ENCODE assay signal across 8 mouse cellular contexts in genomic region chr4:156234021-156234501, GRCm38 (mm10). TPM values are rescaled to one million over a fixed set of nuclear protein-coding genes. Genes with fewer than 3 reads are reported as not detected.
A peak's percentile ranks its signal among the peaks of the same experiment; 100 is the strongest.
DNase-seq lines count a peak whose midpoint lies in the region; ATAC-seq and TF ChIP-seq lines count a peak whose summit lies in the region.

No protein-coding gene starts in this region.

- peaks cover 32% of the 10 kb centered on the region for H3K36me3 ChIP-seq in C2C12 (ENCODE audit: control insufficient read depth, insufficient read depth)
- H3K36me3 ChIP-seq in embryonic facial prominence, embryonic 14.5 days (ENCODE audit: control insufficient read depth, insufficient read depth, low read length) = peaks cover 59% of the 10 kb centered on the region
- peaks cover 40% of the 10 kb centered on the region for H3K36me3 ChIP-seq in intestine, embryonic 15.5 days
- peaks cover 42% of the 10 kb centered on the region for H3K36me3 ChIP-seq in midbrain, embryonic 16.5 days (ENCODE audit: control insufficient read depth, insufficient read depth, low read length)

- peak overlapping the region; percentile 93 for H3K4me2 ChIP-seq in embryonic facial prominence, embryonic 14.5 days (ENCODE audit: low read depth, low read length)
- H3K4me2 ChIP-seq in intestine, embryonic 15.5 days (replicated peaks) = peak overlapping the region; percentile 93
- H3K4me2 ChIP-seq in midbrain, embryonic 16.5 days (ENCODE audit: low read length) = peak overlapping the region; percentile 97

- peak; percentile 13; the same call in 1 of the 2 replicates for ATAC-seq in embryonic facial prominence, embryonic 14.5 days (ENCODE audit: low read depth)
- ATAC-seq in intestine, embryonic 15.5 days = peak; percentile 7; the same call in 1 of the 2 replicates
- ATAC-seq in midbrain, embryonic 16.5 days = no peak; the same call in 1 of the 2 replicates

- TF ChIP-seq CTCF in C2C12 (IDR thresholded peaks at IDR 0.05; ENCODE audit: control insufficient read depth, insufficient read depth, insufficient read length) = no peak

- peaks cover 4% of the 10 kb centered on the region; the same call in 1 of the 2 replicates for H3K4me1 ChIP-seq in embryonic facial prominence, embryonic 14.5 days (ENCODE audit: control insufficient read depth, insufficient read depth, low read length)
- H3K4me1 ChIP-seq in intestine, embryonic 15.5 days (replicated peaks) = peaks cover 18% of the 10 kb centered on the region
- H3K4me1 ChIP-seq in midbrain, embryonic 16.5 days (ENCODE audit: control insufficient read depth, insufficient read depth, low read length) = peaks cover 11% of the 10 kb centered on the region

- H3K27me3 ChIP-seq in C2C12 (ENCODE audit: control insufficient read depth, insufficient read depth, insufficient read length) = no peaks in the 10 kb centered on the region
- no peaks in the 10 kb centered on the region for H3K27me3 ChIP-seq in embryonic facial prominence, embryonic 14.5 days (replicated peaks; ENCODE audit: control insufficient read depth, insufficient read depth, low read length)
- H3K27me3 ChIP-seq in intestine, embryonic 15.5 days (replicated peaks) = no peaks in the 10 kb centered on the region
- no peaks in the 10 kb centered on the region for H3K27me3 ChIP-seq in midbrain, embryonic 16.5 days (ENCODE audit: control insufficient read depth, insufficient read depth, low read depth, low read length)

- H3K9me3 ChIP-seq in embryonic facial prominence, embryonic 14.5 days (ENCODE audit: control insufficient read depth, low read length) = no peaks in the 10 kb centered on the region
- no peaks in the 10 kb centered on the region for H3K9me3 ChIP-seq in intestine, embryonic 15.5 days
- no peaks in the 10 kb centered on the region for H3K9me3 ChIP-seq in midbrain, embryonic 16.5 days (replicated peaks; ENCODE audit: control insufficient read depth, low read length, poor library complexity, severe bottlenecking)

- 3% methylated on average over 17 of the region's 17 CpGs for WGBS in embryonic facial prominence, embryonic 14.5 days
- WGBS in intestine, embryonic 15.5 days = 4% methylated on average over 17 of the region's 17 CpGs
- WGBS in midbrain, embryonic 16.5 days = 2% methylated on average over 17 of the region's 17 CpGs

- peaks cover 22% of the 10 kb centered on the region for H3K79me3 ChIP-seq in C2C12 (ENCODE audit: low read depth)

- peak overlapping the region; percentile 58 for H3ac ChIP-seq in C2C12 (ENCODE audit: control insufficient read depth, insufficient read length, low read depth)

- peaks cover 41% of the 10 kb centered on the region for H3K79me2 ChIP-seq in C2C12 (ENCODE audit: control insufficient read depth, insufficient read depth)

- peak; percentile 50 for DNase-seq in adrenal gland, postnatal 10 days
- DNase-seq in adrenal gland, adult 8-10 months = no peak
- DNase-seq in embryonic facial prominence, embryonic 14.5 days (ENCODE audit: low spot score) = no peak
- DNase-seq in layer of hippocampus, adult 18-20 months (ENCODE audit: low spot score in 2 of 2) = no peak
- no peak for DNase-seq in spleen, postnatal 36 days (ENCODE audit: low spot score in 2 of 2)

- H3K4me3 ChIP-seq in C2C12 (ENCODE audit: insufficient read depth, poor library complexity, severe bottlenecking) = peak overlapping the region; percentile 44
- H3K4me3 ChIP-seq in embryonic facial prominence, embryonic 14.5 days (ENCODE audit: low read depth, low read length) = peak overlapping the region; percentile 91
- H3K4me3 ChIP-seq in intestine, embryonic 15.5 days (replicated peaks) = peak overlapping the region; percentile 61
- H3K4me3 ChIP-seq in midbrain, embryonic 16.5 days (ENCODE audit: low read depth, low read length) = peak overlapping the region; percentile 84

- H3K9ac ChIP-seq in embryonic facial prominence, embryonic 14.5 days (ENCODE audit: low read depth, low read length) = peak overlapping the region; percentile 79
- H3K9ac ChIP-seq in intestine, embryonic 15.5 days = peak overlapping the region; percentile 72
- H3K9ac ChIP-seq in midbrain, embryonic 16.5 days (ENCODE audit: low read depth, low read length) = peak overlapping the region; percentile 81

- H3K27ac ChIP-seq in embryonic facial prominence, embryonic 14.5 days (replicated peaks; ENCODE audit: low read depth, low read length) = peak overlapping the region; percentile 28; the same call in 1 of the 2 replicates
- peak overlapping the region; percentile 10; the same call in 1 of the 2 replicates for H3K27ac ChIP-seq in intestine, embryonic 15.5 days
- peak overlapping the region; percentile 91 for H3K27ac ChIP-seq in midbrain, embryonic 16.5 days (ENCODE audit: low read length)

TF ChIP-seq in C2C12, 6 proteins besides CTCF, POLR2A, EP300 and RAD21:
- peak; percentile 45 for TF ChIP-seq USF1 (IDR thresholded peaks at IDR 0.05; ENCODE audit: low read depth)
- TF ChIP-seq MYOG (IDR thresholded peaks at IDR 0.05; ENCODE audit: control insufficient read depth, extremely low read depth, insufficient read length) = no peak

RNA-seq across cellular contexts. Expression of gene Plekhn1, which starts 0.6 kb away (rescaled TPM):
- total RNA-seq in adrenal gland, postnatal 10 days (2021) = 10 to 100 TPM; 13.3 to 20.3 TPM
- total RNA-seq in adrenal gland, adult 8-10 months (2022) = 10 to 100 TPM; 23.8 to 44.1 (median 32.9) TPM
- polyA plus RNA-seq in C2C12 (2012; fragmentation: generic; extraction: Trizol) = 7.5 TPM
- 23.9 and 25.8 TPM in 2 replicates for polyA plus RNA-seq in embryonic facial prominence, embryonic 14.5 days (2014; fragmentation: Nextera tagmentation; extraction: Ambion mirVana)
- 12.6 and 14.8 TPM in 2 replicates for polyA plus RNA-seq in intestine, embryonic 15.5 days (2015; fragmentation: Nextera tagmentation; extraction: Ambion mirVana)
- 26.8 and 26.9 TPM in 2 replicates for polyA plus RNA-seq in midbrain, embryonic 16.5 days (2015; fragmentation: Nextera tagmentation; extraction: Ambion mirVana)
- 10 to 100 TPM; 37.5 to 38.8 TPM for total RNA-seq in layer of hippocampus, adult 18-20 months (2021)

RNA-seq across cellular contexts. Expression of gene Noc2l, which starts 1.7 kb away (rescaled TPM):
- 10 to 100 TPM; 39.4 to 41.0 TPM for total RNA-seq in adrenal gland, postnatal 10 days (2021)
- total RNA-seq in adrenal gland, adult 8-10 months (2022) = 10 to 100 TPM; 32.8 to 41.8 (median 39.8) TPM
- polyA plus RNA-seq in C2C12 (2012; fragmentation: generic; extraction: Trizol) = 106 TPM
- 56.5 and 59.5 TPM in 2 replicates for polyA plus RNA-seq in embryonic facial prominence, embryonic 14.5 days (2014; fragmentation: Nextera tagmentation; extraction: Ambion mirVana)
- 86.5 and 87.8 TPM in 2 replicates for polyA plus RNA-seq in intestine, embryonic 15.5 days (2015; fragmentation: Nextera tagmentation; extraction: Ambion mirVana)
- 48.6 and 50.9 TPM in 2 replicates for polyA plus RNA-seq in midbrain, embryonic 16.5 days (2015; fragmentation: Nextera tagmentation; extraction: Ambion mirVana)
- 10 to 100 TPM; 69.5 to 71.7 TPM for total RNA-seq in layer of hippocampus, adult 18-20 months (2021)

RNA-seq across cellular contexts. Expression of gene Perm1, which starts 18.4 kb away (rescaled TPM):
- 10 to 100 TPM in 1 of 2 experiments, 1 to 10 TPM in 1; 9.8 to 28.4 TPM for total RNA-seq in adrenal gland, postnatal 10 days (2021)
- 1 to 10 TPM; 3.1 to 7.0 (median 5.3) TPM for total RNA-seq in adrenal gland, adult 8-10 months (2022)
- polyA plus RNA-seq in C2C12 (2012; fragmentation: generic; extraction: Trizol) = 0.02 TPM
- 1.5 and 2.2 TPM in 2 replicates for polyA plus RNA-seq in embryonic facial prominence, embryonic 14.5 days (2014; fragmentation: Nextera tagmentation; extraction: Ambion mirVana)
- 0.40 and 0.51 TPM in 2 replicates for polyA plus RNA-seq in intestine, embryonic 15.5 days (2015; fragmentation: Nextera tagmentation; extraction: Ambion mirVana)
- 2.0 and 2.7 TPM in 2 replicates for polyA plus RNA-seq in midbrain, embryonic 16.5 days (2015; fragmentation: Nextera tagmentation; extraction: Ambion mirVana)
- under 1 TPM; 0.15 to 0.40 TPM for total RNA-seq in layer of hippocampus, adult 18-20 months (2021)

RNA-seq across cellular contexts. Expression of gene Samd11, which starts 21.4 kb away (rescaled TPM):
- 1 to 10 TPM; 1.4 to 3.1 TPM for total RNA-seq in adrenal gland, postnatal 10 days (2021)
- 1 to 10 TPM; 1.6 to 4.7 (median 3.3) TPM for total RNA-seq in adrenal gland, adult 8-10 months (2022)
- polyA plus RNA-seq in C2C12 (2012; fragmentation: generic; extraction: Trizol) = 0.21 TPM
- polyA plus RNA-seq in embryonic facial prominence, embryonic 14.5 days (2014; fragmentation: Nextera tagmentation; extraction: Ambion mirVana) = 0.35 and 0.56 TPM in 2 replicates
- polyA plus RNA-seq in intestine, embryonic 15.5 days (2015; fragmentation: Nextera tagmentation; extraction: Ambion mirVana) = 0.69 and 1.00 TPM in 2 replicates
- polyA plus RNA-seq in midbrain, embryonic 16.5 days (2015; fragmentation: Nextera tagmentation; extraction: Ambion mirVana) = 4.4 and 4.9 TPM in 2 replicates
- total RNA-seq in layer of hippocampus, adult 18-20 months (2021) = 1 to 10 TPM; 4.5 to 5.6 TPM

RNA-seq across cellular contexts. Expression of gene AW011738, which starts 31.0 kb away (rescaled TPM):
- total RNA-seq in adrenal gland, postnatal 10 days (2021) = 1 to 10 TPM; 2.6 to 3.5 TPM
- 1 to 10 TPM; 3.0 to 6.5 (median 4.8) TPM for total RNA-seq in adrenal gland, adult 8-10 months (2022)
- polyA plus RNA-seq in C2C12 (2012; fragmentation: generic; extraction: Trizol) = 0.29 TPM
- polyA plus RNA-seq in embryonic facial prominence, embryonic 14.5 days (2014; fragmentation: Nextera tagmentation; extraction: Ambion mirVana) = 0.74 and 0.79 TPM in 2 replicates
- polyA plus RNA-seq in intestine, embryonic 15.5 days (2015; fragmentation: Nextera tagmentation; extraction: Ambion mirVana) = 2.1 and 2.2 TPM in 2 replicates
- polyA plus RNA-seq in midbrain, embryonic 16.5 days (2015; fragmentation: Nextera tagmentation; extraction: Ambion mirVana) = 3.7 and 4.2 TPM in 2 replicates
- total RNA-seq in layer of hippocampus, adult 18-20 months (2021) = 1 to 10 TPM; 5.4 to 6.5 TPM

Comparison
In these comparisons a context has a peak if more than half of its experiments do, and no peak if none do; other contexts are left out.
1. H3K27ac ChIP-seq: peak in every context shown above with its lines; median percentile 91 in midbrain, embryonic 16.5 days; 28 in embryonic facial prominence, embryonic 14.5 days; 10 in intestine, embryonic 15.5 days.